Comparison of ENCODE assay signal across 10 mouse cellular contexts in genomic region chr14:8062537-8063301, GRCm38 (mm10). TPM values are rescaled to one million over a fixed set of nuclear protein-coding genes. Genes with fewer than 3 reads are reported as not detected.
DNase-seq lines count a peak whose midpoint lies in the region; ATAC-seq and TF ChIP-seq lines count a peak whose summit lies in the region.
"Had no signal": no experiment of that assay in that cellular context is flagged by ENCODE, and none has a peak within 500 bp of the region (broad histone marks: within the 10 kb centered on the region; RNA-seq: fewer than 3 reads in every experiment).

No protein-coding gene starts in this region.

- TF ChIP-seq CTCF in CH12.LX (conservative IDR thresholded peaks at IDR 0.05 in 1 of 2, IDR thresholded peaks at IDR 0.05 in 1 of 2; ENCODE audit: low read depth in 2 of 2, low read length in 2 of 2): no peak
- TF ChIP-seq CTCF in intestine, postnatal 0 days (IDR thresholded peaks at IDR 0.05; ENCODE audit: low read depth): no peak

- TF ChIP-seq RAD21 in CH12.LX (IDR thresholded peaks at IDR 0.05; ENCODE audit: low read depth, low read length): no peak

- H3K4me2 ChIP-seq in heart, embryonic 16.5 days (ENCODE audit: low read depth, low read length): no peak overlapping the region
- no peak overlapping the region for H3K4me2 ChIP-seq in CH12.LX (ENCODE audit: insufficient read depth, low read depth, poor library complexity, severe bottlenecking)
- no peak overlapping the region for H3K4me2 ChIP-seq in intestine, postnatal 0 days (replicated peaks; ENCODE audit: low read depth)

- no peak for TF ChIP-seq POLR2A in CH12.LX (IDR thresholded peaks at IDR 0.05; ENCODE audit: low read depth, low read length)

- H3K79me2 ChIP-seq in CH12.LX (replicated peaks; ENCODE audit: control insufficient read depth, extremely low read depth, insufficient read depth, poor library complexity, severe bottlenecking): no peaks in the 10 kb centered on the region

- no peak overlapping the region for H3K4me3 ChIP-seq in heart, embryonic 16.5 days (ENCODE audit: low read length)
- H3K4me3 ChIP-seq in CH12.LX (replicated peaks in 1 of 3; ENCODE audit: low read depth in 2 of 3, low read length in 2 of 3, poor library complexity in 1 of 3): no peak overlapping the region
- no peak overlapping the region for H3K4me3 ChIP-seq in intestine, postnatal 0 days (ENCODE audit: low read depth, low read length)

- peak; percentile 52 for ATAC-seq in heart, embryonic 16.5 days (replicated peaks; ENCODE audit: extremely low read depth, insufficient read depth, low FRiP score)
- ATAC-seq in intestine, postnatal 0 days: no peak

- in situ Hi-C loops in CH12.LX (cut with MboI; ENCODE audit: low pct_ligation_motif_present, low pct_unique_long_range_greater_than_20kb, low sequenced_read_pairs): no loop called here

- no peak overlapping the region for H3K9ac ChIP-seq in heart, embryonic 16.5 days (ENCODE audit: low read length)
- H3K9ac ChIP-seq in CH12.LX (ENCODE audit: insufficient read depth, low read depth): 0 out of 2 replicates have a peak overlapping the region, but pooled peaks have one; percentile 1
- H3K9ac ChIP-seq in intestine, postnatal 0 days (ENCODE audit: low read depth, low read length): no peak overlapping the region

- no peak for TF ChIP-seq EP300 in CH12.LX (IDR thresholded peaks at IDR 0.05; ENCODE audit: low read length)

- H3K27ac ChIP-seq in heart, embryonic 16.5 days (ENCODE audit: low read length): peak overlapping the region; percentile 78
- H3K27ac ChIP-seq in CH12.LX (ENCODE audit: insufficient read depth, low read depth): no peak overlapping the region
- H3K27ac ChIP-seq in intestine, postnatal 0 days (ENCODE audit: low read depth, low read length): no peak overlapping the region

- H3K4me1 ChIP-seq in heart, embryonic 16.5 days (ENCODE audit: control insufficient read depth, insufficient read depth, low read length): no peaks in the 10 kb centered on the region
- H3K4me1 ChIP-seq in CH12.LX (ENCODE audit: control insufficient read depth in 1 of 2, insufficient read depth in 2 of 2): peaks cover 3 to 32% of the 10 kb centered on the region in 2 experiments; a peak in 3 of 4 replicates
- no peaks in the 10 kb centered on the region for H3K4me1 ChIP-seq in intestine, postnatal 0 days (replicated peaks; ENCODE audit: control insufficient read depth, insufficient read depth, low read length)

- H3K36me3 ChIP-seq in heart, embryonic 16.5 days (ENCODE audit: control insufficient read depth, insufficient read depth): no peaks in the 10 kb centered on the region
- no peaks in the 10 kb centered on the region for H3K36me3 ChIP-seq in CH12.LX (replicated peaks in 1 of 2; ENCODE audit: control insufficient read depth in 1 of 2, insufficient read depth in 1 of 2, low read length in 1 of 2)
- no peaks in the 10 kb centered on the region for H3K36me3 ChIP-seq in intestine, postnatal 0 days (ENCODE audit: control insufficient read depth, insufficient read depth)

- dilution Hi-C loops in CH12.LX (cut with MboI; ENCODE audit: extremely low pct_ligation_motif_present, extremely low pct_unique_long_range_greater_than_20kb, low sequenced_read_pairs): no loop called here

- 57% methylated on average over 3 of the region's 3 CpGs for WGBS in heart, embryonic 16.5 days
- 83% methylated on average over 3 of the region's 3 CpGs for WGBS in intestine, postnatal 0 days

- intact Hi-C loops in heart, postnatal 36 days (cut with DNase I): no loop called here
- intact Hi-C loops in left cerebral cortex, postnatal 14 days (cut with DNase I): no loop called here

- H3K27me3 ChIP-seq in heart, embryonic 16.5 days (ENCODE audit: control insufficient read depth, insufficient read depth, low read length): no peaks in the 10 kb centered on the region
- no peaks in the 10 kb centered on the region for H3K27me3 ChIP-seq in CH12.LX (replicated peaks)
- H3K27me3 ChIP-seq in intestine, postnatal 0 days (replicated peaks; ENCODE audit: control insufficient read depth, insufficient read depth, low read length): no peaks in the 10 kb centered on the region

- H3K9me3 ChIP-seq in heart, embryonic 16.5 days (replicated peaks; ENCODE audit: control insufficient read depth, low read length): no peaks in the 10 kb centered on the region
- no peaks in the 10 kb centered on the region for H3K9me3 ChIP-seq in CH12.LX (replicated peaks; ENCODE audit: low read length)
- no peaks in the 10 kb centered on the region for H3K9me3 ChIP-seq in intestine, postnatal 0 days (ENCODE audit: control insufficient read depth)

- DNase-seq in heart, postnatal 36 days: no peak
- no peak for DNase-seq in CH12.LX (ENCODE audit: extremely low read depth)
- DNase-seq in fibroblast of lung, adult 2 months (ENCODE audit: low read depth): peak; percentile 56
- peak; percentile 45 for DNase-seq in left cerebral cortex, postnatal 14 days (ENCODE audit: low spot score in 2 of 2)
- DNase-seq in adrenal gland, adult (ENCODE audit: inconsistent age in 2 of 2, low spot score in 1 of 2): no peak
- DNase-seq in B cell, adult 2 months: no peak
- DNase-seq: adrenal gland, postnatal 36 days; spleen, adult 18-20 months had no signal

TF ChIP-seq in CH12.LX, 34 proteins besides CTCF, POLR2A, EP300 and RAD21:
- TF ChIP-seq MAX (IDR thresholded peaks at IDR 0.05; ENCODE audit: low read length) (no peak), MEF2A (IDR thresholded peaks at IDR 0.05; ENCODE audit: borderline replicate concordance, low read depth, low read length) (0 out of 2 replicates have a peak, but pooled peaks have one; percentile 1)

RNA-seq across cellular contexts. Expression of gene Rpp14, which starts 17.4 kb away (rescaled TPM):
- polyA plus RNA-seq in heart, embryonic 16.5 days (2015; fragmentation: Nextera tagmentation; extraction: Ambion mirVana): 39.7 and 47.7 TPM in 2 replicates
- 10 to 100 TPM; 27.1 to 30.3 TPM for total RNA-seq in heart, postnatal 36 days (2021)
- total RNA-seq in CH12.LX (2012; rRNA removed) (32.4 and 46.9 TPM in 2 replicates), CH12.LX (2014; rRNA removed) (132 and 140 TPM in 2 replicates)
- 101 and 121 TPM in 2 replicates for polyA plus RNA-seq in CH12.LX (2012; ENCODE audit: insufficient read length, low read depth)
- 10 to 100 TPM; 28.0 to 28.9 TPM for total RNA-seq in left cerebral cortex, postnatal 14 days (2021)
- 34.0 and 34.3 TPM in 2 replicates for polyA plus RNA-seq in intestine, postnatal 0 days (2015; fragmentation: Nextera tagmentation; extraction: Ambion mirVana)

RNA-seq across cellular contexts. Expression of gene Pxk, which starts 35.3 kb away (rescaled TPM):
- 34.9 and 38.3 TPM in 2 replicates for polyA plus RNA-seq in heart, embryonic 16.5 days (2015; fragmentation: Nextera tagmentation; extraction: Ambion mirVana)
- total RNA-seq in heart, postnatal 36 days (2021): 10 to 100 TPM; 25.2 to 27.3 TPM
- total RNA-seq in CH12.LX (2012; rRNA removed) (11.7 and 13.1 TPM in 2 replicates), CH12.LX (2014; rRNA removed) (28.9 and 29.4 TPM in 2 replicates)
- polyA plus RNA-seq in CH12.LX (2012; ENCODE audit: insufficient read length, low read depth): 47.2 and 55.7 TPM in 2 replicates
- 10 to 100 TPM; 29.5 to 29.6 TPM for total RNA-seq in left cerebral cortex, postnatal 14 days (2021)
- polyA plus RNA-seq in intestine, postnatal 0 days (2015; fragmentation: Nextera tagmentation; extraction: Ambion mirVana): 59.2 and 62.0 TPM in 2 replicates

Comparison
In these comparisons a context has a peak if more than half of its experiments do, and no peak if none do; other contexts are left out.
1. DNase-seq: peak in fibroblast of lung, adult 2 months (single experiment) and left cerebral cortex, postnatal 14 days (2 of 2); none in heart, postnatal 36 days (0 of 2), CH12.LX (single experiment), adrenal gland, adult (0 of 2) and B cell, adult 2 months (0 of 2).